Mouse (Mus musculus) adrenal gland, postnatal 10 days (tissue): ENCODE measurements around the gene Hsp90b1. TPM values are rescaled to one million over a fixed set of nuclear protein-coding genes. Genes with fewer than 3 reads are reported as not detected.

Experiments
- microRNA-seq: library from miRNA; unstranded; fragments of <30 nt; microRNA quantifications from one replicate; pipeline ENCODE4 v1.2.0, GENCODE M21; 2021
- total RNA-seq, 2 experiments: library from RNA; stranded (reverse); gene quantifications; 2 replicates each; pipeline ENCODE4 v1.2.3; 2021

Gene Hsp90b1
- total RNA-seq, 2 experiments from 2014 or later: 394 to 499 TPM

Small RNAs within 50 kb of the gene (microRNA-seq; reads per million reads assigned to microRNA genes)
- 7.8 reads per million, percentile 10 among the genes with 10 or more reads in this experiment for gene Gm25745

Other genes starting within 250 kb of the Hsp90b1 start
- gene Syn3, start 206.6 kb downstream of the Hsp90b1 start, total RNA-seq: 1 to 10 TPM; 2.9 to 3.8 TPM
- 1 to 10 TPM; 2.2 to 2.5 TPM for gene Ttc41, start 302 bp upstream of the Hsp90b1 start, total RNA-seq
- 1 to 10 TPM; 7.5 to 7.8 TPM for gene Gm49358, start 58.5 kb upstream of the Hsp90b1 start, total RNA-seq
- 10 to 100 TPM; 17.4 to 21.4 TPM for gene Nt5dc3, start 73.5 kb upstream of the Hsp90b1 start, total RNA-seq